Mouse (Mus musculus) spleen, adult 2 months (tissue): ENCODE results near the gene Dolpp1.

Experiments used
- CTCF ChIP-seq: fragments of 200-500 bp; IDR thresholded peaks from 2 replicates; pipeline ENCODE4 v1.5.1; 2011; ENCODE audit warnings: mild to moderate bottlenecking, inconsistent platforms; ENCODE audit not compliant: insufficient read depth, insufficient read length, insufficient replicate concordance; ENCODE audit errors: extremely low read depth
- POLR2A ChIP-seq: fragments of 200-500 bp; IDR thresholded peaks from 2 replicates; pipeline ENCODE4 v1.6.1; 2011; ENCODE audit warnings: low read depth, low read length, inconsistent platforms

- no peak for TF ChIP-seq POLR2A
- no peak for TF ChIP-seq CTCF
These were observed 15.2 kb downstream of the Dolpp1 start for GRCm38 (mm10) chr2:30407221-30407620.
